Mouse (Mus musculus): Measurements from ENCODE around the gene Bbof1. TPM values are rescaled to one million over a fixed set of nuclear protein-coding genes. Genes with fewer than 3 reads are reported as not detected.

Bbof1 gene
- polyA plus RNA-seq, 1 experiment = 0.58 TPM

- Histone ChIP-seq H3K36me3 (ENCODE audit: control insufficient read depth, insufficient read depth, low read length) (peaks cover 4% of the 10 kb centered on the region; the same call in 1 of the 2 replicates), H3K27me3 (replicated peaks; ENCODE audit: control insufficient read depth, insufficient read depth, low read length) (no peaks in the 10 kb centered on the region), H3K27ac (ENCODE audit: insufficient read depth, low read depth, low read length) (peak overlapping the region; percentile 89), H3K4me1 (ENCODE audit: control insufficient read depth, insufficient read depth, low read length) (peaks cover 20% of the 10 kb centered on the region), H3K4me3 (ENCODE audit: insufficient read depth, low read depth, low read length) (peak overlapping the region; percentile 46)
- 41% methylated on average over 9 of the region's 9 CpGs for WGBS
- DNase-seq = peak; percentile 81
- TF ChIP-seq POLR2A (IDR thresholded peaks at IDR 0.05; ENCODE audit: low read depth, low read length) (no peak), CTCF (conservative IDR thresholded peaks at IDR 0.05; ENCODE audit: insufficient read depth, insufficient read length, low read depth, low read length) (no peak)
Observed at GRCm38 (mm10) chr12:84399663-84400062, 9.2 kb upstream of the Bbof1 start.

- DNase-seq = no peak
- Histone ChIP-seq H3K27me3 (replicated peaks; ENCODE audit: control insufficient read depth, insufficient read depth, low read length) (no peaks in the 10 kb centered on the region), H3K27ac (ENCODE audit: insufficient read depth, low read depth, low read length) (peak overlapping the region; percentile 89), H3K36me3 (ENCODE audit: control insufficient read depth, insufficient read depth, low read length) (peaks cover 4% of the 10 kb centered on the region; the same call in 1 of the 2 replicates), H3K4me3 (ENCODE audit: insufficient read depth, low read depth, low read length) (peak overlapping the region; percentile 46), H3K4me1 (ENCODE audit: control insufficient read depth, insufficient read depth, low read length) (peaks cover 20% of the 10 kb centered on the region)
- TF ChIP-seq POLR2A (IDR thresholded peaks at IDR 0.05; ENCODE audit: low read depth, low read length) = no peak
- no peak for TF ChIP-seq CTCF (conservative IDR thresholded peaks at IDR 0.05; ENCODE audit: insufficient read depth, insufficient read length, low read depth, low read length)
- 46% methylated on average over 3 of the region's 3 CpGs for WGBS
Observed at GRCm38 (mm10) chr12:84400068-84400467, 8.8 kb upstream of the Bbof1 start.

GRCm38 (mm10) chr12:84400653-84401052 lies 8.2 kb upstream of the Bbof1 start:
- DNase-seq = peak; percentile 84
- Histone ChIP-seq H3K4me1 (ENCODE audit: control insufficient read depth, insufficient read depth, low read length) (peaks cover 20% of the 10 kb centered on the region), H3K4me3 (ENCODE audit: insufficient read depth, low read depth, low read length) (peak overlapping the region; percentile 46), H3K36me3 (ENCODE audit: control insufficient read depth, insufficient read depth, low read length) (peaks cover 2% of the 10 kb centered on the region; the same call in 1 of the 2 replicates), H3K27me3 (replicated peaks; ENCODE audit: control insufficient read depth, insufficient read depth, low read length) (no peaks in the 10 kb centered on the region), H3K27ac (ENCODE audit: insufficient read depth, low read depth, low read length) (peak overlapping the region; percentile 89)
- TF ChIP-seq POLR2A (IDR thresholded peaks at IDR 0.05; ENCODE audit: low read depth, low read length) (peak; percentile 40), CTCF (conservative IDR thresholded peaks at IDR 0.05; ENCODE audit: insufficient read depth, insufficient read length, low read depth, low read length) (no peak)
- 32% methylated on average over 3 of the region's 3 CpGs for WGBS

GRCm38 (mm10) chr12:84402923-84403322 lies 5.9 kb upstream of the Bbof1 start:
- TF ChIP-seq CTCF (conservative IDR thresholded peaks at IDR 0.05; ENCODE audit: insufficient read depth, insufficient read length, low read depth, low read length) (no peak), POLR2A (IDR thresholded peaks at IDR 0.05; ENCODE audit: low read depth, low read length) (no peak)
- H3K36me3 ChIP-seq (ENCODE audit: control insufficient read depth, insufficient read depth, low read length) = no peaks in the 10 kb centered on the region
- H3K27ac ChIP-seq (ENCODE audit: insufficient read depth, low read depth, low read length) = peak overlapping the region; percentile 59
- H3K4me1 ChIP-seq (ENCODE audit: control insufficient read depth, insufficient read depth, low read length) = peaks cover 16% of the 10 kb centered on the region
- 29% methylated on average over 9 of the region's 9 CpGs for WGBS
- peak; percentile 70 for DNase-seq
- no peak overlapping the region for H3K4me3 ChIP-seq (ENCODE audit: insufficient read depth, low read depth, low read length)
- H3K27me3 ChIP-seq (replicated peaks; ENCODE audit: control insufficient read depth, insufficient read depth, low read length) = no peaks in the 10 kb centered on the region

GRCm38 (mm10) chr12:84404541-84404940 lies 4.3 kb upstream of the Bbof1 start:
- no peak for TF ChIP-seq POLR2A (IDR thresholded peaks at IDR 0.05; ENCODE audit: low read depth, low read length)
- no peak for TF ChIP-seq CTCF (conservative IDR thresholded peaks at IDR 0.05; ENCODE audit: insufficient read depth, insufficient read length, low read depth, low read length)
- Histone ChIP-seq H3K4me1 (ENCODE audit: control insufficient read depth, insufficient read depth, low read length) (peaks cover 13% of the 10 kb centered on the region), H3K27ac (ENCODE audit: insufficient read depth, low read depth, low read length) (no peak overlapping the region), H3K27me3 (replicated peaks; ENCODE audit: control insufficient read depth, insufficient read depth, low read length) (no peaks in the 10 kb centered on the region), H3K36me3 (ENCODE audit: control insufficient read depth, insufficient read depth, low read length) (no peaks in the 10 kb centered on the region), H3K4me3 (ENCODE audit: insufficient read depth, low read depth, low read length) (no peak overlapping the region)
- WGBS = 79% methylated on average over 6 of the region's 6 CpGs
- no peak for DNase-seq

GRCm38 (mm10) chr12:84407259-84407658 lies 1.6 kb upstream of the Bbof1 start:
- Histone ChIP-seq H3K4me1 (ENCODE audit: control insufficient read depth, insufficient read depth, low read length) (peaks cover 7% of the 10 kb centered on the region), H3K27me3 (replicated peaks; ENCODE audit: control insufficient read depth, insufficient read depth, low read length) (no peaks in the 10 kb centered on the region), H3K36me3 (ENCODE audit: control insufficient read depth, insufficient read depth, low read length) (no peaks in the 10 kb centered on the region), H3K27ac (ENCODE audit: insufficient read depth, low read depth, low read length) (no peak overlapping the region), H3K4me3 (ENCODE audit: insufficient read depth, low read depth, low read length) (no peak overlapping the region)
- WGBS = 66% methylated on average over 4 of the region's 4 CpGs
- DNase-seq = no peak
- TF ChIP-seq CTCF (conservative IDR thresholded peaks at IDR 0.05; ENCODE audit: insufficient read depth, insufficient read length, low read depth, low read length) = no peak
- TF ChIP-seq POLR2A (IDR thresholded peaks at IDR 0.05; ENCODE audit: low read depth, low read length) = no peak

- WGBS = 1% methylated on average over 44 of the region's 52 CpGs
- Histone ChIP-seq H3K4me1 (ENCODE audit: control insufficient read depth, insufficient read depth, low read length) (peaks cover under 1% of the 10 kb centered on the region; the same call in 1 of the 2 replicates), H3K36me3 (ENCODE audit: control insufficient read depth, insufficient read depth, low read length) (no peaks in the 10 kb centered on the region), H3K27ac (ENCODE audit: insufficient read depth, low read depth, low read length) (peak overlapping the region; percentile 90), H3K27me3 (replicated peaks; ENCODE audit: control insufficient read depth, insufficient read depth, low read length) (no peaks in the 10 kb centered on the region), H3K4me3 (ENCODE audit: insufficient read depth, low read depth, low read length) (peak overlapping the region; percentile 90)
- TF ChIP-seq POLR2A (IDR thresholded peaks at IDR 0.05; ENCODE audit: low read depth, low read length) (no peak), CTCF (conservative IDR thresholded peaks at IDR 0.05; ENCODE audit: insufficient read depth, insufficient read length, low read depth, low read length) (0 out of 2 replicates have a peak, but pooled peaks have one; percentile 6)
- DNase-seq = peak; percentile 37
Observed at GRCm38 (mm10) chr12:84407874-84408818, 725 bp upstream of the Bbof1 start.

Data from kidney, adult 2 months (tissue).